13 mouse cellular contexts compared by ENCODE assay signal in genomic region chr9:117926700-117927465, GRCm38 (mm10).
DNase-seq lines count a peak whose midpoint lies in the region; ATAC-seq lines count a peak whose summit lies in the region.
"Had no signal": no experiment of that assay in that cellular context is flagged by ENCODE, and none has a peak within 500 bp of the region (broad histone marks: within the 10 kb centered on the region; RNA-seq: fewer than 3 reads in every experiment).

No protein-coding gene starts in this region.

- peak; percentile 15 to 40 for DNase-seq in frontal cortex, adult 2 months (ENCODE audit: extremely low spot score in 1 of 2, low spot score in 1 of 2)
- DNase-seq in frontal cortex, postnatal 10 days (ENCODE audit: low spot score in 2 of 2): no peak
- DNase-seq in CD4-positive, CD25-positive, alpha-beta regulatory T cell, adult 2 months (ENCODE audit: low read depth, low spot score): peak; percentile 67
- peak; percentile 76 for DNase-seq in naive thymus-derived CD4-positive, alpha-beta T cell, adult 2 months (ENCODE audit: low read depth)
- no peak for DNase-seq in c-Kit-positive CD71-positive TER-119-positive erythroid progenitor cells, embryonic 14.5 days (ENCODE audit: low spot score)
- no peak for DNase-seq in adipocyte (ENCODE audit: low spot score)
- no peak for DNase-seq in gastrocnemius, postnatal 14 days
- DNase-seq: cerebellum, adult 9-11 months; heart, postnatal 4 days; kidney, adult 9 months; lung, postnatal 10 days had no signal

- peak; percentile 88 for ATAC-seq in granulocyte monocyte progenitor cell, adult 5-6 weeks (replicated peaks; ENCODE audit: poor library complexity, severe bottlenecking)
- ATAC-seq: forebrain, embryonic 15.5 days had no signal

- intact Hi-C loops in gastrocnemius, postnatal 14 days (cut with DNase I; ENCODE audit: low total_unique reads): no loop called here

Comparison
In these comparisons a context has a peak if more than half of its experiments do, and no peak if none do; other contexts are left out.
1. DNase-seq: peak in frontal cortex, adult 2 months (2 of 2), CD4-positive, CD25-positive, alpha-beta regulatory T cell, adult 2 months (single experiment) and naive thymus-derived CD4-positive, alpha-beta T cell, adult 2 months (single experiment); none in frontal cortex, postnatal 10 days (0 of 2), c-Kit-positive CD71-positive TER-119-positive erythroid progenitor cells, embryonic 14.5 days (single experiment), adipocyte (single experiment) and gastrocnemius, postnatal 14 days (single experiment).